Mouse (Mus musculus): ENCODE measurements around the gene Camsap2.

Gene Camsap2

DNA sequence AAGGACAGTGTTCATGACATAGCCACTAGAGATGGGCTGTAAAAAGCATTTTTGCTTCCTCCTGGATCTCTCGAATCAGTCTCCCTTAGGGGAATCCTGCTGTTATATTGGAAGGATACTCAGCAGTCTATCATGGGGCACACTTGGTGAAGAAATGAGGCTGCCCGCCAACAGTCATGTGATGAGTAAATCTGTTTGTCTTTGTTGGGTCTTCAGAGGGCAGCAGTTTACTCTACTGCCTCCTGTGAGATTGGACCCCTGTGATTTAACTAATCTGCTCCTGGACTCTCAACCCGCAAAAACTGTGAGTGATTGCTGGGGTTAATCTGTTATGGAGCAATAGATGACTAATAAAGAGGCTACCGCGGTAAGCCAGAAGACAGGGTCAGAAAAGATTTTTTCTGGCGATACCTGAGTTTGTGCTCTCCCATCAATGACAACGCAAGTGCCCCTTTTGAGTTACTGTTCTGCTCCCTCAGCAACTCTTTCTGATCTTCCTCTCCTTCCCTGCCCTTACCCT lies 13.0 kb upstream of the Camsap2 start:
- no peak for DNase-seq (ENCODE audit: low read depth, low spot score)
- Histone ChIP-seq H3K36me3 (ENCODE audit: control insufficient read depth, insufficient read depth, low read length, poor library complexity, severe bottlenecking) (no peaks in the 10 kb centered on the region), H3K27me3 (ENCODE audit: control insufficient read depth, insufficient read depth, low read length, poor library complexity, severe bottlenecking) (no peaks in the 10 kb centered on the region)

DNA sequence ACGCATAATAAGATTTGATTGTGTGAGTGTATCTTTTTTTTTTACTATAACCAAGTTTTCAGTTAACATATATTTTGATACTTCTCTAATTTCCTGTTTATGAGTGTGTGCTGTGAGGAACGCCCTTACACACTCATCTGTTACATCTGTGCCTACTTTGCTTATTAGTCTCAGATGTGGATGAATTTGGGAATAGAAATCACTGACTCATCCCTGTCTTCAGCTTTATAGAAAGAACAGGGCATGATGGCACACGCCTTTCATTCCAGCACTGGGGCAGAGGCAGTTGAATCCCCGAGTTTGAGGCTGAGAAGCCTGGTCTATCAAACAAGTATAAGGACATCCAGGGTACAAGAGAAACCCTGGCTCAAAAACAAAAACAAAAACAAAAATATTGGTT lies 9.7 kb upstream of the Camsap2 start:
- Histone ChIP-seq H3K27me3 (ENCODE audit: control insufficient read depth, insufficient read depth, low read length, poor library complexity, severe bottlenecking) (no peaks in the 10 kb centered on the region), H3K36me3 (ENCODE audit: control insufficient read depth, insufficient read depth, low read length, poor library complexity, severe bottlenecking) (no peaks in the 10 kb centered on the region)
- DNase-seq (ENCODE audit: low read depth, low spot score): no peak

DNA sequence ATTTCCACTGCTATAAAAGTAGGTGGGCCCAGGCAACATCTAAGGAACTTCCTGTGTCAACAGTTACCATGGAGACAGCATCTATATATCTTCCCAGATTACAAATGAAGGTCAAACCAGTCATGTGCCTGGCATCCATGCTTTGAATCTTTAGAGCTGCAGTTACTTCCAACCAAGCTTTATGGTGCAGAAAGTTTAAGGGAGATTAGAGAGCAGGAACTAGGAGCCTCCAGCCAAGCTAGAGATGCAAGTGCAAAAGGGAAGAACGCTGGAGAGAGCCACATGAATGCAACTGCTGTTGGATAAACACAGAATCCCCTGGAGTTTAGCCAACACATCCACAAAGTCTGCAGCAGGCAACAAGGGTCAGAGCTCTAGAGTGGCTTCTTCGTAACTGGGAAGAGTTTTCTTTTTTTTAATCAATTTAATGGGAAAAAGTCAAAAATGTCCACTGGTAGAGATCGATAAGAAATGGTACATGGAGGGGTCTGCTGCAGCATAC lies 4.8 kb upstream of the Camsap2 start:
- no peaks in the 10 kb centered on the region for H3K27me3 ChIP-seq (ENCODE audit: control insufficient read depth, insufficient read depth, low read length, poor library complexity, severe bottlenecking)
- DNase-seq (ENCODE audit: low read depth, low spot score): no peak

DNA sequence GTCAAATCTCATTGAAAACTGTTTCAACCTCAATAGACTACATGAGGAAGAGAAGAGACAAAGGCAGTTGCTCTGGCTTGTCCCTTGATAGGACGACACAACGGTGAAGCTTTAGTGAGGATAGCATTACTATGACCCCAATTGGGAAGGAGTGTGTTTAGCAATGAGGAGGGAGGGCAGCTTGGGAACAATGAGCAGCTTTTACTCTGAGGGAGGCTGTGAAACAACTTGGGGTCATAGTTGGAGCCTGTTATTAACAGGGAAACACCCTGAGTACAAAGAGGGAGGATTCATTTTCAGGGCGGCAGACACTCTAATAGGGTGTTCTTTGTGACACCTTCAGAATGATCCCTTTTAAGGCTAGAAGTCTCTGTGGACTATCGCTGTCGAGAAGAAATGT lies 2.2 kb upstream of the Camsap2 start:
- no peaks in the 10 kb centered on the region for H3K36me3 ChIP-seq (ENCODE audit: control insufficient read depth, insufficient read depth, low read length, poor library complexity, severe bottlenecking)
- no peaks in the 10 kb centered on the region for H3K27me3 ChIP-seq (ENCODE audit: control insufficient read depth, insufficient read depth, low read length, poor library complexity, severe bottlenecking)
- DNase-seq (ENCODE audit: low read depth, low spot score): no peak

More for the DNA sequence above, 4.8 kb upstream of the Camsap2 start:
- no peaks in the 10 kb centered on the region for H3K36me3 ChIP-seq (ENCODE audit: control insufficient read depth, insufficient read depth, low read length, poor library complexity, severe bottlenecking)

DNA sequence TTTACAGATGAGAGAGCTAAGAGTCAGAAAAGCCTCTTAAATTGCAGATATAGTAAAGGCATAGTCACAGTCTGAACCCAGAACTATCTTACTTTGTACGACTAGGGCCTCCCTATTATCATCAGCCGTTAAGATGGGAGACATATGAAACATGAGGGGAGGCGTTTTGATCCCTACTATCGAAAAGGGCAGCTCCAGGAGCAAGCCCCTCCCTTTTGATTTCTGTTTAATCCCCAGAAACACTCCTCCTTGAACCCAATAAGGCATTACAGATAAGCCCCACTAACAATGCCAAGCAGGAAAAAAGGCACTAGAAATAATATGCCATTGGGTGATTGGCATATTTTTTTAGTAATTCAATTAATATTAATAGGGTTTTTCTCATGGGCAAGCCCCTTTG lies 1.2 kb upstream of the Camsap2 start:
- Histone ChIP-seq H3K27me3 (ENCODE audit: control insufficient read depth, insufficient read depth, low read length, poor library complexity, severe bottlenecking) (no peaks in the 10 kb centered on the region), H3K36me3 (ENCODE audit: control insufficient read depth, insufficient read depth, low read length, poor library complexity, severe bottlenecking) (no peaks in the 10 kb centered on the region)
- no peak for DNase-seq (ENCODE audit: low read depth, low spot score)

DNA sequence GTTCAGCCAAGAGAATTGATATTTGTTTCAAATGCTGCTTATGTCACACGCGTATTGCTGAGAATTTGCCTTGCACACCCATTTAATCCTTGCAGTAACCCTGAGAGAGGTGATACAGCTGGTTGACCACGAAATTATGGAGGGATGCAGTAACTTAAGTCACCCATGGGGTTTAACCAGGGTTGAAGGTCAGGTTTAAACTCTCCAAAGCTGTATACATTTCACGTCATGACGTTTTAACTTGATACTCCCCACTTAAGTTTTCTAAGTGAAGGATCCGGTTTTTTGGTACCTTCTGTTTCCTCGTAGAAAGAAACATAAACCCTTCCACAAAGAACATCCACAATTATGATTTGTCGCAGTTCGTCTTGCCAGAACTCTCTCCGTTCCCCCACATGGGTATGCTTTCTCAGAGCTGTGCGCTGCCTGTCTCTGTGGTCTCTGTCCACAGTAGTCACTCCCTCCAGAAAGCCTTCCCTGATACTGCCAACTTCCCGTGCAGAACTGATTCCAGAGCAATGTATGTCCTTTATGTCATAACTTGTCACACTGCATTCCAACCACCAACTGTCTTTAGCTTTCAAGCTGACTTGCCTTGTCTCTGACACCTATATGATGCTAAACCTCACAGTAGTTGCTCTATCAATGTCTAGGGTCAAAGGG lies 600 bp upstream of the Camsap2 start:
- DNase-seq (ENCODE audit: low read depth, low spot score): no peak
- no peaks in the 10 kb centered on the region for H3K27me3 ChIP-seq (ENCODE audit: control insufficient read depth, insufficient read depth, low read length, poor library complexity, severe bottlenecking)
- H3K36me3 ChIP-seq (ENCODE audit: control insufficient read depth, insufficient read depth, low read length, poor library complexity, severe bottlenecking): no peaks in the 10 kb centered on the region

DNA sequence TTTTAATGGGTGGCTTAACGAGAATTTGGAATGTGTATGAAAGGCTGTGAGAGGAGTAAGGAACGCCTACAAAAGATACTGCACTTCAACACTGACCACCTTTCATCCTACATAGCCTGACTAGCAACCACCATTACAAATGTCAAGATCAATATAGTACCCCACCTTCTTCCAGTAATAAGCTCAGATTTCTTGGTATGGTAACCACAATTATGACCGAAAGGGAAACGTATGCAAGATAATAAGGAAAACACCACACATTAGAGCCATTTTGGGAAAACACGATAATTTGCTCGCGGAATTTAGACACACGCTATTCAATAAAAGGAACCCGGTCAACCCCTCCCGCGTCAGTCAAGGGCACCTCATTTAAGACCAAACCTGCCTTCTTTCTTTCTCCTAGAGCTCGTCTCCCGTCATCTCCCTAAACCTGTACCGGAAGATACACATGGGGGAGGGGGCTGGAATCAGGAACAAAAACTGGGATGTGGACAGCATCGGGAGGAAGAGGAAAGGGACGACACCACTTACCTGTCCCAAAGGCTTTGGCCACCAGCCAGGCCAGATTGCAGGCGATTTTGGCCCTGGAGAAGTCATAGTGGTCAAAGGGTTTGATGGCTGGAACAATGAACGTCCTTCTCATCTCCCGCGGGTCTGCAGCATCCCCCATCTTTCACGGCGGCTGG lies 993 bp downstream of the Camsap2 start:
- peak; percentile 23 for DNase-seq (ENCODE audit: low read depth, low spot score)
- no peaks in the 10 kb centered on the region; the same call in 1 of the 2 replicates for H3K36me3 ChIP-seq (ENCODE audit: control insufficient read depth, insufficient read depth, low read length, poor library complexity, severe bottlenecking)

DNA sequence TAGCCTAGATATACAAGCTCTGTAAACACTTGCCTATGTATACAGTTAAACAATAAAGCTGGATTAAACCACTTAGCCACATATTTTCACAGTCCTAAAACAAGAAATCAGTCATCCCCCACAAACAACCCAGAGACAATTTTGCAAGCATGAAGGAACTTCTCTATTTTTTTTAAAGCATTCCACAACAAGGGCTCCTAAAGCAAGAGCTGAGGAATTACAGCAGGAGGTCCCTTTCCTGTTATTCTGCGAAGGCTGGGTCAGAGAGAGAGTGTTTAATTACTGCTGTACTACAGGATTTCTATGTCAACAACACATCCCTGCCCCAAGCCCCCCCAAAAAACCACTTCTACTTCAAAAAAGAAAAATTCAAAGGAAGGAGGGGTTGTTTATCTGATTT lies 1.6 kb downstream of the Camsap2 start:
- DNase-seq (ENCODE audit: low read depth, low spot score): no peak
- Histone ChIP-seq H3K27me3 (ENCODE audit: control insufficient read depth, insufficient read depth, low read length, poor library complexity, severe bottlenecking) (no peaks in the 10 kb centered on the region), H3K36me3 (ENCODE audit: control insufficient read depth, insufficient read depth, low read length, poor library complexity, severe bottlenecking) (no peaks in the 10 kb centered on the region; the same call in 1 of the 2 replicates)

More for the DNA sequence above, 993 bp downstream of the Camsap2 start:
- H3K27me3 ChIP-seq (ENCODE audit: control insufficient read depth, insufficient read depth, low read length, poor library complexity, severe bottlenecking): no peaks in the 10 kb centered on the region

DNA sequence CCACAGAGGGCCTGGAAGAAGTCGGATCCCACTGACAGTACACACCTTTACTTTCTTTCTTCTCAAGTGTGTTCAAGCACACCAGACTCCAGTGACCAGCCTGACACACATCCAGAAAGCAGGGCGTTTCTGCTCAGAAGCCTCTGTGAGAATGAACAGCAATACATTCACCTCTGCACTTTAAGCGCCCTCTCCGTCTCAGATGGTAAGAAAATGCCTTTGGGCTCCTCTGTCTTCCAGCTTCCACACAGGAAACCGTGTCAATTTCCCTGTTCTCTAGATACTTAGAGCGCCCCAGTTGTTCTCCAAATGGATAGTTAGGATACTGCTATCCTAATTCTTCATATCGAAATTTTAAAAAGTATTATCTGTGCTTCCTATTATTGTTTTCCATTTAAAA lies 2.2 kb downstream of the Camsap2 start:
- Histone ChIP-seq H3K27me3 (ENCODE audit: control insufficient read depth, insufficient read depth, low read length, poor library complexity, severe bottlenecking) (no peaks in the 10 kb centered on the region), H3K36me3 (ENCODE audit: control insufficient read depth, insufficient read depth, low read length, poor library complexity, severe bottlenecking) (no peaks in the 10 kb centered on the region; the same call in 1 of the 2 replicates)
- DNase-seq (ENCODE audit: low read depth, low spot score): no peak

DNA sequence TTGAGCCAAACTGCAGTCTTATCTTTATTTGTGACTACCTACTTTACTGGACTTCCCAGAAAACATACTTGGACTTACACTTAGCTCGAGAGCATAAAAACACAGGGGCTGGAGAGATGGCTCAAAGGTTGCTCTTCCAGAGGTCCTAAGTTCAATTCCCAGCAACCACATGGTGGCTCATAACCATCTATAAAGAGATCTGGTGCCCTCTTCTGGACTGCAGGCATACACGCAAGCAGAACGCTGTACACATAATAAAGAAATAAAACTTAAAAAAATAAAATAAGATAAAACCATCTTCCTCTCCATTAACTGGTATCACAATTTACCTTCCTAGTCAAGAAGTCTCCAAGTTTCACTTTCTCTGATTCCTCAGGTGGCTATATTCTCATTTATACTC lies 5.4 kb downstream of the Camsap2 start:
- peak; percentile 13 for DNase-seq (ENCODE audit: low read depth, low spot score)
- H3K27me3 ChIP-seq (ENCODE audit: control insufficient read depth, insufficient read depth, low read length, poor library complexity, severe bottlenecking): no peaks in the 10 kb centered on the region
- no peaks in the 10 kb centered on the region; the same call in 1 of the 2 replicates for H3K36me3 ChIP-seq (ENCODE audit: control insufficient read depth, insufficient read depth, low read length, poor library complexity, severe bottlenecking)

DNA sequence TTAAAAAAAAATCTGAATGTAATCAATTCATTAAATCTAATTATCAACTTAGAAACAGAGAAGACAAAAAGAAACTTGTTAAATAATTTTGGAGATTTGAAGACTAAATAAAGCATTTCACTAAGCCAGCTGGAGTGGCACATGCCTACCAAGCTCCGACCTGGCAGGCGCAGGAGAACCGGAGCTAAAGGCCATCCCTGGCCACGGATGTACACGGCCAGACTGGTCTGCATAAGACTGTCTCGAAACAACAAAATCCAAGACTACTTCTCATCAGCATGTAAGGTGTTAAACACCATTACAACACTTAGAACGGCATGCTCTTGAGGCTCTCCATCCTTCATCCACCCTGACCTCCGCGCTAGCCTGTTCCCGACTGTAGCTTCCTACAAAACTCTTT lies 11.2 kb downstream of the Camsap2 start:
- Histone ChIP-seq H3K36me3 (ENCODE audit: control insufficient read depth, insufficient read depth, low read length, poor library complexity, severe bottlenecking) (no peaks in the 10 kb centered on the region), H3K27me3 (ENCODE audit: control insufficient read depth, insufficient read depth, low read length, poor library complexity, severe bottlenecking) (no peaks in the 10 kb centered on the region)
- no peak for DNase-seq (ENCODE audit: low read depth, low spot score)

DNA sequence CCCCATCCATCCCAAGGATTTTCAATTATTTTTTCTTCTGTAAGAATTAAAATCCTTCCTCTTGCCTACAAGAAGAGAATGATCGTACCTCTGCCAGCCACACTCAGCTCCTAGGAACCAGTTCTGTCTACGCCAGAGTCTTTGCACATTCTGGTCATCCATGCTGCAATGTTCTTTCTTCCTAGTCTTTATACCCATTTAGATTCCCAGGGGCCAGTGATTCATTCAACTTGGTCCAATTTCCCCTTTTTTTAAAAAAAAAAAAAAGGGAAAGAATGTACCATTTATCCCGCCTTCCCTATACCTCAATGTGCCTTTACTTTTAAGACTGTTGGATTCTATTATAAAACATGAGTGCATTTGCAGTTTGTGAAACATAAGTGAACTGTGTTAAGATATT lies 12.4 kb downstream of the Camsap2 start:
- no peak for DNase-seq (ENCODE audit: low read depth, low spot score)
- no peaks in the 10 kb centered on the region for H3K27me3 ChIP-seq (ENCODE audit: control insufficient read depth, insufficient read depth, low read length, poor library complexity, severe bottlenecking)
- H3K36me3 ChIP-seq (ENCODE audit: control insufficient read depth, insufficient read depth, low read length, poor library complexity, severe bottlenecking): no peaks in the 10 kb centered on the region

DNA sequence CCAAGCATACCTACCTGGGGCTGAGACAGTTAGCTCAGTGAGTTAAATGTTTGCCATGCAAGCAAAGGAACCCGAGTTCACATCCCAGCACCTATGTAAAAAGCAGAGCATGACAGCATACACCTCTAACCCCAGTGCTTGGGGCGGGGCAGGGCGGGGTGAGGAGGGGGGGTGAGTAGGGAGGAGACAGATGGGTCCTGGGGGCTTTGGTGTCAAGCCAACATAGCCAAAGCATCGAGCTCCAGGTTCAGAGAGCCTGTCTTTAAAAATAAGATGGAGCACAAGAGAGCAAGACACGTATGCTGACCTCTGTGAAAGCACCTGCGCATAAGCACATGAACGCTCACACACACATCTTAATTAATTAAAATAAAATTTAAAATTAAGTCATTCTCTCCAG lies 12.8 kb downstream of the Camsap2 start:
- DNase-seq (ENCODE audit: low read depth, low spot score): no peak
- no peaks in the 10 kb centered on the region for H3K27me3 ChIP-seq (ENCODE audit: control insufficient read depth, insufficient read depth, low read length, poor library complexity, severe bottlenecking)
- no peaks in the 10 kb centered on the region for H3K36me3 ChIP-seq (ENCODE audit: control insufficient read depth, insufficient read depth, low read length, poor library complexity, severe bottlenecking)

DNA sequence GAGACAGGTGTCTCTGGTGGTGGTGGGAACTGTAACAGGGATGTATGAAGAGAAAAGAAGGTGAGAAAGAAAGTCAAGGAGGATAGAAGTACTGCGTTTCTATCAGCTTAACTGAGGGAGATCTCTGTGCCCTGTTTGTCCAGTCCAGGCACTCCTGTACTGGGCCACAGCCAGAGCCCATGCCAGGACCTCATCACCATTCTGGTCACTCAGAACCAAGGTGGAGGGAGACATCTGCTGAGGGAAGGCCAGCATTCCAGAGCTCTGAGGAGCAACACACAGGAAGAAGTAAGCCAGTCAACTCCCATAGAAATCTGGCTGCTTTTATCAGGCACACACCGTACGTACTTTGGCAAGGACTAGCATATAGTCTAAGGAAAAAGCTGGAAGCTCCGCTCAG lies 14.1 kb downstream of the Camsap2 start:
- H3K36me3 ChIP-seq (ENCODE audit: control insufficient read depth, insufficient read depth, low read length, poor library complexity, severe bottlenecking): no peaks in the 10 kb centered on the region
- DNase-seq (ENCODE audit: low read depth, low spot score): no peak
- no peaks in the 10 kb centered on the region for H3K27me3 ChIP-seq (ENCODE audit: control insufficient read depth, insufficient read depth, low read length, poor library complexity, severe bottlenecking)

DNA sequence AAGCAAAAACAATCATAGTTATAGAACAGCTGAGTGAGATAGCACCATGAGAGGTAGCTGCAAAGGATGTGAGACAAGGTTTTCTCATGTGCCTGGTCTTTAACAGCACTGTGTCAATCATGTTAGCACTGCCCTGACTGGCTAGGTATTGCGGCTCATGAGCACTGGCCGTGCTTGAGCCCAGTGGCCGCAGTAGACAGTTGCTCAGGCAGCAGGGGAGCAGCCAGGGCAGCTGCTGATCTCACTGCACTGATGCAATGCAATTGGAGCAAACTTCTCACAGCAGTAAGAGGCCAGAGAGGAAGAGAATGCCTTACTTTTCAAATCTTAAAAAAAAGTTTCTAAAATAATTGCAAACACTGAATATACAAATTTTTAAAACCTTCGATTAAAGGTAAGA lies 16.5 kb downstream of the Camsap2 start:
- no peak for DNase-seq (ENCODE audit: low read depth, low spot score)
- Histone ChIP-seq H3K36me3 (ENCODE audit: control insufficient read depth, insufficient read depth, low read length, poor library complexity, severe bottlenecking) (no peaks in the 10 kb centered on the region), H3K27me3 (ENCODE audit: control insufficient read depth, insufficient read depth, low read length, poor library complexity, severe bottlenecking) (no peaks in the 10 kb centered on the region)

All from splenic B cell, adult 2 months (primary cell).